Mouse (Mus musculus): ENCODE results near the gene Zdhhc9. TPM values are rescaled to one million over a fixed set of nuclear protein-coding genes. Genes with fewer than 3 reads are reported as not detected.
"Not testable (repeated sequence)": the region's sequence is repeated elsewhere in the genome, so short reads cannot be mapped to it uniquely, and the experiment has no call there.

The Zdhhc9 gene
- 2.0 and 2.9 TPM in 2 replicates for polyA plus RNA-seq (2016; fragmentation: Nextera tagmentation; extraction: Ambion mirVana)

DNA sequence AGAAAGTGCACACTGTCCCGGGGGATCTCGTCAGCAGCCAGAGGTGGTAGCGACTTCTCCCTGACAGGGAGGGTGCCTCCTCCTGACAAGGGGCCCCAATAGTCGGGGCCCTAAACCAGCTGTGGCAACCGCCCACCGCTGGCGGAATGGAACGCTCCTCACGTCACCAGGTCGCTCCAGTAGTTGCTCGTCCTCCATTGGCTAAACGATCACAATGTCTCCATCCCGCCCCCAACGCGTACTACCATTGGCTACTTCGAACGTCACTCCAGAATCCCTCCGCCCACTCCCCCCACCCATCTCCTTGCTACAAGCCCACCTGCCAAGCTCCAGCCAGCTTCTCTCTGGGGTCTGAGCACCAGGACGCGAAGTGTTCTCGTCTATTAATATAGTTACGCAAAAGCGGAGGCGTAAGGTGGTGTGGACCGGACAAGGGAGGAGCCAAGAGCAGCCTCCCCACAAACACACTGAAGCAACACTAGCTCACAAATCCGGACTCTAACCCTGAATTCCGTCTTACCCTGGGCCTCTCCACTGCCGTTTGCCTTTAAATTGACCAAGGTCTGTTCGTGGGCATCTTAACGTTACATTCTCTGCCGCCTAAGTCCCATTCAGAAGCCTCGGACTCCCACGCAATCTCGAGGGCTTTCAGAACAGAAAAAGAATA is at the start of gene Zdhhc9:
TSS of gene Zdhhc9 (minus strand) at position 360 of the 667 bp plus-strand sequence.
- H3K36me3 ChIP-seq, result no peaks in the 10 kb centered on the region
- peak within 1 kb of the TSS; percentile 87 for H3K27ac ChIP-seq
- peak; percentile 94 for DNase-seq (ENCODE audit: low spot score)
- peak within 1 kb of the TSS; percentile 73 for H3K4me3 ChIP-seq
- peaks cover 17% of the 10 kb centered on the region; the same call in 1 of the 2 replicates for H3K27me3 ChIP-seq (ENCODE audit: insufficient read depth, poor library complexity, severe bottlenecking)
- WGBS, result 13% methylated on average over 34 of the region's 34 CpGs
- no peaks in the 10 kb centered on the region for H3K4me1 ChIP-seq
- H3K9me3 ChIP-seq, result no peaks in the 10 kb centered on the region

DNA sequence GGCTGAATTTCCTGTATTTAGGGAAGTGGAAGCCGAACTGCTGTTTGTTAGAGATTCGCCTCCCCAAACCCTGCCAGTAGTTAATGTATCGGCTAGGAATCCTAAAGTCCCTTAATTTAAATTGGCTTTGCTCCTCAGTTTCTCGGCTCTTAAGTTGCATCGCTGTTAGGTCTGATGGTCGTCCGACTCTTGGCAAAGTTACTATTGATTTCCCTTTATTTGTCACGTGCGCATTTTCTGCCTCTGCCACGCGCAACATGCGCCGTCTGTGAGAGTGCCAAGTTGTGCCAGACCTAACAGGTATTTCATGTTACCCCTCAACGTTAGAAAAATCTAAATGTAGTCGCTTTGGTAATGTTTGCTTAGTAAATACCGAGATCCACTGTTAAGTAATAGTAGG is 48.3 kb upstream of the Zdhhc9 start:
- Histone ChIP-seq H3K27me3 (ENCODE audit: insufficient read depth, poor library complexity, severe bottlenecking) (no peaks in the 10 kb centered on the region), H3K9me3 (no peaks in the 10 kb centered on the region), H3K27ac (peak overlapping the region; percentile 81), H3K4me3 (peak overlapping the region; percentile 66), H3K36me3 (peaks cover 14% of the 10 kb centered on the region), H3K4me1 (no peaks in the 10 kb centered on the region)
- DNase-seq (ENCODE audit: low spot score), result no peak
- WGBS, result 12% methylated on average over 16 of the region's 16 CpGs

DNA sequence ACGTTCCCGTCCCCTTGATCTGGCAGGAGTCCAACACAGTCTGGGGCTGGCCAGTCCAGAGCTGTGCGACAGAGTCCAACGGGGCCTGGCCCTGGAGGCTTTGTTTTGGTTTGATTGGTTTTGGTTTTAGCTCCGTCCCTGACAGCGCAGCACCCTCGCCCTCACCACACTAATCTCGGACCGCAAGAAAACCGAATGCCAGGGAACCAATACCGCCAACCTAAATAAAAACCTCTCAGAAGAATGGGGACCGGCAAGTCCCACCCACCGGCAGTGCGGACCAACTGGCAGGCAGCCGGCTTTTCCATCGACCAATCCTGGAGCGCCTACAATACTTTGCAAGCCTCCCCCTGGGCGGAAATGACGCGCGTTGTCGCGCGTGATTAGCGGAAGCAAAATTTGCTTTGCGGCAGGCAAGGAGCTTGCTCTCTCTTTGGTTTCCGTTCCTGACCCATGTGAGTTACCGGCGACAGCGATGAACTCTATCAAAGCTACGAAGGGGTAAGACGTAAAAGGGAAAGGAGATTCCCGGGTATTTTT is 47.9 kb upstream of the Zdhhc9 start, which contains the start of gene Utp14a:
TSS of gene Utp14a (plus strand) at position 395 of the 540 bp plus-strand sequence.
- Histone ChIP-seq H3K27me3 (ENCODE audit: insufficient read depth, poor library complexity, severe bottlenecking) (no peaks in the 10 kb centered on the region), H3K36me3 (peaks cover 11% of the 10 kb centered on the region), H3K4me3 (peak within 1 kb of the TSS; percentile 66), H3K4me1 (no peaks in the 10 kb centered on the region), H3K9me3 (no peaks in the 10 kb centered on the region), H3K27ac (peak within 1 kb of the TSS; percentile 81)
- WGBS, result 6% methylated on average over 33 of the region's 33 CpGs
- DNase-seq (ENCODE audit: low spot score), result peak; percentile 97

DNA sequence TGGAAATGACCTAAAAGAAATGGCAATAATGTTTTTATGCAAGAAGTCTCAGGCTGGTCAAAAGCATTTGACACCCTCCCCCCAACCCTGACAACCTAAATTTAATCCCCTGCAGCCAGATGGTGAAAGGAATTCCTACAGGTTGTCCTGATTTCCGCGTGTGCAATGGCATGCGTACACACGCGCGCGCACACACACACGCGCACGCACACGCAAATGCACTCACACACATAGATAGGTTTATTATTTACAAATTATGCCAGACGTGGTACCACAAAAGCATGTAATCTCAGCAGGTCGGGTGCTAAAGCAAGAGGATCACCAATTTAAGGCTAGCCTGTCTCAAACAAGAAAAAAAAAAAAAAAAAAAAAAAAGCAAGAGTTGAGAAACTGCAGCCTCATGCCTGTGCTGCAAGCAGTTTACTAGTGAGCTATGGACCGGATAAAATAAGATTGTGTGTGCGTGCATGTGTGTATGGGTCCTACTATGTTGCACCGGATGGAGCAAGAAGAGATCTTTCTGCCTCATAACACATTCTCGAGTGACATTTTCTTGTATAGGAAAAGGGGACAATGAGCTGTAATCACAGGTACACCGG is 47.3 kb upstream of the Zdhhc9 start:
- peaks cover 6% of the 10 kb centered on the region; the same call in 1 of the 2 replicates for H3K36me3 ChIP-seq
- H3K27ac ChIP-seq, result peak overlapping the region; percentile 81; the same call in 1 of the 2 replicates
- H3K4me1 ChIP-seq, result no peaks in the 10 kb centered on the region
- no peaks in the 10 kb centered on the region for H3K27me3 ChIP-seq (ENCODE audit: insufficient read depth, poor library complexity, severe bottlenecking)
- peak overlapping the region; percentile 66 for H3K4me3 ChIP-seq
- 22% methylated on average over 18 of the region's 18 CpGs for WGBS
- DNase-seq (ENCODE audit: low spot score), result no peak
- H3K9me3 ChIP-seq, result no peaks in the 10 kb centered on the region

DNA sequence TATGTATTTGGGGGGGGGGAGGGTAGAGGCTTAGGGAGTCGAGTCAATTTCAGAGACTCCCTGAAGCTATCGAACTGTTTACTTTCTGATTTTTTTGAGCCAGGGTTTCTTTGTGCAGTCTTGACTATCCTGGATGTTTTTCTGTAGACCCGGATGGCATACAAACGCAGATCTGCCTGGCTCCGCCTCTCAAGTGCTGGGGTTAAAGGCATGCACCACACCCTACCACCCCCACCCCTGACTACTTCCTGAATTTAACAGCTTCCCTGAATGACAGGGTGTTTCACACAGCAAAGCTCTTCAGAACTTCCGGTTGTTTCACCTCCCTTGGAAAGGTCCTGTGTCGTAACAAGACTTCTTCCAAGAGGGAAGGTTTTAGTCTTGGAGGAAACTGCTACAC is 25.7 kb upstream of the Zdhhc9 start:
- no peak overlapping the region for H3K4me3 ChIP-seq
- no peaks in the 10 kb centered on the region for H3K27me3 ChIP-seq (ENCODE audit: insufficient read depth, poor library complexity, severe bottlenecking)
- no peaks in the 10 kb centered on the region for H3K9me3 ChIP-seq
- H3K36me3 ChIP-seq, result no peaks in the 10 kb centered on the region
- H3K4me1 ChIP-seq, result no peaks in the 10 kb centered on the region
- no peak overlapping the region for H3K27ac ChIP-seq
- DNase-seq (ENCODE audit: low spot score), result no peak
- WGBS, result 55% methylated on average over 7 of the region's 7 CpGs

DNA sequence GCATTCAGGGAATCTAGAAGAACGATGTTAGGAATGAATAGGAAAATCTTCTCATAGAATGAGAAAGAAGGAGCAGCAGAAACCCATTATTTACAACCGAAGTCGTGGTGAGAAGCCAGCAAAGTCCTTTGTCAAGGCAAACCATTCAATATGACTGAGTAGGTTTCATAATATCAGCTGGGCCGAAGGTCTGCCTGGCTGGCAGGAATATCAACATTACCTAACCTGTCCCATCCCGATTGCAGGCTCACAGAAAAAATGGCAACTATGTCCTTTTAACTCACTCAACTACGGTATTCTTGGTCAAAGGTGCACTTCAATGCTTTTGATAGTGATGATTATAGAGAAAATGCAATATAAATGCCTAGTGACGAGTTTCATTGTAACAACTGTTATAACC is 17.5 kb upstream of the Zdhhc9 start:
- 73% methylated on average over 7 of the region's 7 CpGs for WGBS
- Histone ChIP-seq H3K36me3 (no peaks in the 10 kb centered on the region), H3K27ac (no peak overlapping the region), H3K27me3 (ENCODE audit: insufficient read depth, poor library complexity, severe bottlenecking) (no peaks in the 10 kb centered on the region), H3K4me1 (no peaks in the 10 kb centered on the region), H3K9me3 (no peaks in the 10 kb centered on the region), H3K4me3 (no peak overlapping the region)
- DNase-seq (ENCODE audit: low spot score), result no peak

DNA sequence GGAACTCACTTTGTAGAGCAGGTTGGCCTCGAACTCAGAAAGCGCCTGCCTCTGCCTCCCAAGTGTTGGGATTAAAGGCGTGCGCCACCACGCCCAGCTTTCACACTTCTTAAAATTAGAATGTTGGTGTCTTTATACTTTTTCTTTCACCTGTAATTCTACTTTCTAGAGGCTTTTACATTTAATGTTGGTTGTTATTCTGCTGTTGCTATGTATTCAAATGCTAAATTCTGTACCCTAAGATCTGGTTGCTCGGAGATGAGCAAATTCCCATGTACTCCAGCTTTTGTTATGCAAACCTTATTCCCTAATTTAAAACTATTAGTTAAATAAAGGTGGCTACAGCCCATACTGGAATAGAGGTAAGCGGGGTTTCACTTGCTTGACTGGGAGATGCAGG is 14.0 kb upstream of the Zdhhc9 start:
- H3K27ac ChIP-seq, result no peak overlapping the region
- H3K4me1 ChIP-seq, result no peaks in the 10 kb centered on the region
- H3K4me3 ChIP-seq, result no peak overlapping the region
- DNase-seq (ENCODE audit: low spot score), result no peak
- H3K27me3 ChIP-seq (ENCODE audit: insufficient read depth, poor library complexity, severe bottlenecking), result no peaks in the 10 kb centered on the region
- WGBS, result 72% methylated on average over 7 of the region's 7 CpGs
- no peaks in the 10 kb centered on the region for H3K9me3 ChIP-seq
- H3K36me3 ChIP-seq, result no peaks in the 10 kb centered on the region

DNA sequence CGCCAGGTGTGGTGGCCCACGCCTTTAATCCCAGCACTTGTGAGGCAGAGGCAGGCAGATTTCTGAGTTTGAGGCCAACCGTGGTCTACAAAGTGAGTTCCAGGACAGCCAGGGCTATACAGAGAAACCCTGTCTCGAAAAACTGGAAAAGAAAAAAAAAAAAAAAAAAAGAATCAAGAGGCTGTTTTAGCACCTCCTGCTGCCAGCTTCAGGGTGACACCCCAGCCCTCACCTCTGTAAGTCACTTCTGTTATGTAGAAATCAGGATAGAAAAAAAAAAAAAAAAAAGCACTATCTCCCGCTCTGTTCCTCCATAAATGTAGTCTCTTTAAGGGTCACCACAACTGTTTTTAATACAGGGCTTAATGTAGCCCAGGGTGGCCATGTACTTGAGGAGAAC is 10.8 kb upstream of the Zdhhc9 start:
- no peak overlapping the region for H3K4me3 ChIP-seq
- no peaks in the 10 kb centered on the region for H3K27me3 ChIP-seq (ENCODE audit: insufficient read depth, poor library complexity, severe bottlenecking)

DNA sequence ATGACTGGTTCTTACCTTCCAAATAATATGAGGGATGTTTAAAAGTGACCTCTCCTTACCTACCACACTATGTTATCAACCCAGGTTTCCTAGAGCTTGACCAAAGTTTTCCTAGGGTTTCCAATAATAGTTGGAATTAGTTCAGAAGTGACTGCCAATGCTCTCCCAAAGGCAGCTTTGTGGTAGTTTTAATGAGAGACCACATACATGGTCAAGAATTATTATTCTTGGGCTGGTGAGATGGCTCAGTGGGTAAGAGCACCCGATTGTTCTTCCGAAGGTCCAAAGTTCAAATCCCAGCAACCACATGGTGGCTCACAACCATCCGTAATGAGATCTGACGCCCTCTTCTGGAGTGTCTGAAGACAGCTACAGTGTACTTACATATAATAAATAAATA is 1.1 kb upstream of the Zdhhc9 start:
- H3K9me3 ChIP-seq; H3K4me3 ChIP-seq; H3K36me3 ChIP-seq; DNase-seq (ENCODE audit: low spot score); H3K4me1 ChIP-seq; H3K27ac ChIP-seq: not testable (repeated sequence)
- peaks cover 16% of the 10 kb centered on the region; the same call in 1 of the 2 replicates for H3K27me3 ChIP-seq (ENCODE audit: insufficient read depth, poor library complexity, severe bottlenecking)
- WGBS, result 76% methylated on average over 4 of the region's 4 CpGs

More for the DNA sequence above, 10.8 kb upstream of the Zdhhc9 start:
- H3K4me1 ChIP-seq, result no peaks in the 10 kb centered on the region
- whole genome bisulfite sequencing, result 72% methylated on average over 5 of the region's 5 CpGs
- no peaks in the 10 kb centered on the region for H3K9me3 ChIP-seq
- H3K36me3 ChIP-seq, result no peaks in the 10 kb centered on the region
- no peak overlapping the region for H3K27ac ChIP-seq
- no peak for DNase-seq (ENCODE audit: low spot score)

DNA sequence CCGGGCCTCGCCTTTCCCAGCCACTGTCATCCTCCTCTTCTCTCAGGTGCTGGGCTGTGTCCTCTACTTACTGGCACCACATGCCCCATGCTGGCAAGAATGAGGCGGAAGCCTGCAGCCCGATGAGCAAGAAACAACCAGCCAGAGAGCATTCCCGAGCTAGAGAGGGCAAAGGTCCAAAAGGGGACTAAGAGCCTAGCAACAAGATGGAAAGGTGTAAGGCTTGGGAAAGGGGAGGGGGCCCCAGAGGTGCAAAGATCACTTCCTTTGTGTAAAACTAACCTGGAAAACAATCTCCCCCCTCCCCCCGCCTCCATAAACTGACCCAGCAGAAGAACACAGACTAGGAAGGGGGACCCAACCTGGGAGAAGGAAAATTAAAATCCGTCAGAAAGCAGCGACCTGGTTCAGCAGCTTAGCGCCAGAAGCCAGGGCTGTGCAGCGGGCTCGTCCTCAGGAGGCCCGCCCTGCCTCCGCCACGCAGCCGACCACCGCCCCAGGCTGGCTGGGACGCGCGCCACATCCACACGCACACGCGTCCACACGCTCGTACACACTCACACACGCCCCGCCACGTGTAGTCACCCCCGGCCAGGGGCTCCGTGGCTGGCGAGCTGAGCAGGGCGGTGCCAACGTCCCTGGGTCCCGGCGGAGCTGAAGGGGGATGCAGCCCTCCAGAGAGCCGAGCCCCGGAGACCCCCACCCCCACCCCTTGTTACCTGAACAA is 754 bp downstream of the Zdhhc9 start:
- Histone ChIP-seq H3K27me3 (ENCODE audit: insufficient read depth, poor library complexity, severe bottlenecking) (peaks cover 21% of the 10 kb centered on the region; the same call in 1 of the 2 replicates), H3K4me1 (no peaks in the 10 kb centered on the region), H3K27ac (peak overlapping the region; percentile 87), H3K36me3 (no peaks in the 10 kb centered on the region), H3K9me3 (no peaks in the 10 kb centered on the region), H3K4me3 (peak overlapping the region; percentile 73)
- WGBS, result 7% methylated on average over 36 of the region's 36 CpGs
- DNase-seq (ENCODE audit: low spot score), result no peak

DNA sequence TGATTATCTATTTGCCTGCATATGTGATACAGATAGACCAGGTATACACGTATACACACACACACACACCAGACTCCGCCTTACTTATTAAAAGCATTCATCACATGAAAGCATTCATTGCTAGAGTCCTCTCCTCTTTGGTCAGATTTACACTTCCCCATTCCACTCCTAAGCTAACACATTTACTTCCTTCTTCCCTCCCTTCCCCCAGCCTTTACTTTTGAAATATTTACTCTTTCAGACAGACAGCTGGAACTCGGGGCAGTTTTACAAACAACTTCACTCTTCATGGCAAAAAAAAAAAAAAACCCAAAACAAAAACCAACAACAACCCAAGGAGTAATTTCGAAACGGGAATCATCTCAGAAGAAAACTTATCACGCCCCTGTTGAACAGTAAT is 4.2 kb downstream of the Zdhhc9 start:
- Histone ChIP-seq H3K4me3 (no peak overlapping the region), H3K9me3 (no peaks in the 10 kb centered on the region), H3K27me3 (ENCODE audit: insufficient read depth, poor library complexity, severe bottlenecking) (peaks cover 21% of the 10 kb centered on the region; the same call in 1 of the 2 replicates), H3K27ac (no peak overlapping the region), H3K36me3 (no peaks in the 10 kb centered on the region), H3K4me1 (no peaks in the 10 kb centered on the region)
- no peak for DNase-seq (ENCODE audit: low spot score)
- 81% methylated on average over 6 of the region's 6 CpGs for WGBS

DNA sequence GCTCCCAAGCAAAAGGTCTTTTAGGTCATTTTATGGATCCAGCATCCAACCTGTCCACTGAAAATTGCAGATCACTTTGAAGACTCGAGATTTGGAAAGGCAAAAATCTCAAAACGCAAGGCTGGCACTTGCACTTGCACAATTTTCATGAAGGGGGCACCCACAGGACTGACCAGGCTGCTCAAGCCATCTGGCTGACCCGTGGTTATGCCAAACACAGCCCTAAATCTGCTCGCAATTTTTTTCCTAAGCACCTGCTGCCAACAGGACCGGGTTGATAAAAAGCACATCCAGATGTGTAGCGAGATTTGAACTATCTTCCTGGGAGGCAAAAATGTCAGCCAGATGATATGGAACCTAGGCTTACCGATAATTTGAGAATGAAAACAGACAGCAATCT is 4.9 kb downstream of the Zdhhc9 start:
- no peak overlapping the region for H3K4me3 ChIP-seq
- no peak overlapping the region for H3K27ac ChIP-seq
- H3K9me3 ChIP-seq, result no peaks in the 10 kb centered on the region
- WGBS, result 75% methylated on average over 7 of the region's 7 CpGs
- no peak for DNase-seq (ENCODE audit: low spot score)
- peaks cover 20% of the 10 kb centered on the region; the same call in 1 of the 2 replicates for H3K27me3 ChIP-seq (ENCODE audit: insufficient read depth, poor library complexity, severe bottlenecking)
- H3K36me3 ChIP-seq, result no peaks in the 10 kb centered on the region
- H3K4me1 ChIP-seq, result no peaks in the 10 kb centered on the region

DNA sequence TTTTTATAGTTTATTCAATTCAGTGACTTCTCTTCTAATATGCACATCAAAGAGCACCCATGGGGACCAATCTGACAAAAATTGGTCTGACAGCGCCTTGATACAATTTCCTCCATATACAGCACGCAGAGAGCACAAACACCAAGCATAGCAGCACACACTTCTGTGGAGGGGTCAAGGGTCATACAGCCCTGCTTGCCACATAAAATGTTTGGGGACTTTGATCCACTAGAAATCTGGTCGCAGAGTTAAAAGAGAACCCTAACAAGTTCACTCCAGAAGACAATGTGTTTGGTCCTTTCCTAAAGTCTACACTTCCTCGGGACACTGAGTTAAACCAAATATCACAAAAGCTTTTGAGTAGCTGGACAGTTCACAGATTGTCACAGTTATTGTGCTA is 5.7 kb downstream of the Zdhhc9 start:
- Histone ChIP-seq H3K27ac (no peak overlapping the region), H3K4me1 (no peaks in the 10 kb centered on the region), H3K9me3 (no peaks in the 10 kb centered on the region), H3K27me3 (ENCODE audit: insufficient read depth, poor library complexity, severe bottlenecking) (peaks cover 13% of the 10 kb centered on the region; the same call in 1 of the 2 replicates), H3K4me3 (no peak overlapping the region), H3K36me3 (no peaks in the 10 kb centered on the region)
- DNase-seq (ENCODE audit: low spot score), result no peak
- WGBS, result 81% methylated on average over 4 of the region's 4 CpGs
